Mouse (Mus musculus) left cerebral cortex, postnatal 14 days (tissue): ENCODE measurements around the gene Phlda1. TPM values are rescaled to one million over a fixed set of nuclear protein-coding genes. Genes with fewer than 3 reads are reported as not detected.

Experiments used
- DNase-seq, 2 experiments: peaks; one replicate each; pipeline ENCODE4 v3.0.0; 2021 to 2022; ENCODE audit warnings: low spot score in 2 of 2, mixed read lengths in 1 of 2
- intact Hi-C: fragments of 180-260 bp; cut with DNase I; formaldehyde crosslinking; loops from one replicate; pipeline ENCODE4 v1.15.1; 2025
- total RNA-seq, 2 experiments: library from RNA; stranded (reverse); gene quantifications; 2 replicates each; pipeline ENCODE4 v1.2.3; 2021

The Phlda1 gene
- total RNA-seq, 2 experiments from 2014 or later, result 31.6 to 32.5 TPM

GRCm38 (mm10) chr10:111554651-111555050 lies 48.6 kb downstream of the Phlda1 start:
- intact Hi-C loops, result no loop called here
- DNase-seq, result no peak

GRCm38 (mm10) chr10:111558211-111558610 lies 52.1 kb downstream of the Phlda1 start:
- intact Hi-C loops, result no loop called here
- DNase-seq, result no peak

Other genes starting within 250 kb of the Phlda1 start
- 1 to 10 TPM; 4.1 to 5.2 TPM for gene Bbs10, start 207.6 kb upstream of the Phlda1 start, total RNA-seq
- 100 to 1,000 TPM; 222 to 226 TPM for gene Nap1l1, start 33.1 kb upstream of the Phlda1 start, total RNA-seq